Mouse (Mus musculus): ENCODE measurements around the gene Olfr937. TPM values are rescaled to one million over a fixed set of nuclear protein-coding genes. Genes with fewer than 3 reads are reported as not detected.

The Olfr937 gene
- polyA plus RNA-seq (2012; rRNA removed) = not detected in 2 replicates

DNA sequence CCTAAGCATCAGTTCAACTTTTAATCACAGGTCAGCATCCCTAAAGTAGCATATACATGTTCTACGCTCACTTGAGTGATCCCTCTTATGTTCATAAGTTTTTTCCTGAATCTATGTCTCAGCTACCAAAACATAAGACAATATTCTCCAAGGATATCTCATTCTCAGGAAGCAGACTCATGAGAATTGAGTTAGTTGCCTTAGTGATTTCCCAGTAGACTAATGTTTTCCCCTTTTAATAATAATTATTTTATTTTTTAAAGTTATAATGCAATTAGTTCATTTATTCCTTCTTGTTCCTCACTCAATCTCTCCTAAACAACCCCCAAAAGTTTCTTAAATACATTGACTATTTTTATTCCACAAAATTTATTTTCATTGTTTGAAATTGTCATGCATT, at the start of gene Olfr937:
Olfr937 (minus strand) TSS at position 101 of the 400 bp plus-strand sequence.

DNA sequence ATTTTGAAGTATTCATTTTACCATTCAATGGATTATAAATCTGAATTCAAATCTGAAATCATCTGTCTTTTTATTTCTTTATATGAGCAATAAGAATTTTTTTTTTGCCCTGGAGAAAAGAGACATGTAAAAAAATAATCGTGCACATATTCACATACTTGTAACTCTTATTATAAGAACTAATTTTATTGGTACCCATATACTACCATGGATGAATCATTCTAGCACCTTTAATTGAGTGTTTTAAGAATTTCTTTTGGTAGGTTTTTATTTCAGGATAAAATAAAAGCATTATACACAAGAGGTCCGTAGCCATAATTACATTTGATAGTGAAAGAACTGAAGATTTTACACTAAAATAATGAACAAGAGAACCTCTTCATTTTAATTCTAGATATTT, 14.0 kb upstream of the Olfr937 start, which contains the start of gene Olfr938:
Olfr938 (minus strand) TSS at position 101 of the 400 bp plus-strand sequence.

DNA sequence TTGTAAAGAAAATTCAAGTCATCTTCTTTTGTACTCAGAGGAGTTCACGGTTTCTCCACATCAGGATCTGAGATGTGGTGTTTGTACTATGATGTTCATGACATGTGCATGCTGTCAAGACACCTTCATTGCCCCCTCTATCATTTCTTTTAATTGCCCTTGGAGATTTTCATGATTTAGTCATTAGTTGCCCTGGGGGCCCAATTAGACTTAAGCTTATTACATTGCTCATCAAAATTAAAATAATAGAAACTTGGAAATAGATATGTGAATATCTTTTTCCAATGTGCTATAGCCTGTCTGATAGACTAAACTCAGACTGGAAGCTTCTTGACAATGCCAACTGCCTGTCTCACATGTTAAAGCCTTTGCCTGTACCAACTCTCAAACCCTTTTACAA, 41.5 kb downstream of the Olfr937 start, which contains the start of gene Olfr146:
Olfr146 (minus strand) TSS at position 101 of the 400 bp plus-strand sequence.

Other genes with a start within 250 kb of the Olfr937 start
- gene Olfr923, start 238.4 kb downstream of the Olfr937 start, polyA plus RNA-seq (2012; rRNA removed) = not detected in 2 replicates
- not detected in 2 replicates for gene Olfr924, start 220.5 kb downstream of the Olfr937 start, polyA plus RNA-seq (2012; rRNA removed)
- not detected in 2 replicates for gene Olfr26, start 209.9 kb downstream of the Olfr937 start, polyA plus RNA-seq (2012; rRNA removed)
- gene Olfr926, start 187.8 kb downstream of the Olfr937 start, polyA plus RNA-seq (2012; rRNA removed) = not detected in 2 replicates
- gene Olfr930, start 135.1 kb downstream of the Olfr937 start, polyA plus RNA-seq (2012; rRNA removed) = not detected in 2 replicates
- not detected in 2 replicates for gene Olfr933, start 92.6 kb downstream of the Olfr937 start, polyA plus RNA-seq (2012; rRNA removed)
- not detected in 2 replicates for gene Olfr934, start 76.6 kb downstream of the Olfr937 start, polyA plus RNA-seq (2012; rRNA removed)
- gene Olfr935, start 65.3 kb downstream of the Olfr937 start, polyA plus RNA-seq (2012; rRNA removed) = not detected in 2 replicates
- gene Olfr146, start 41.6 kb downstream of the Olfr937 start, polyA plus RNA-seq (2012; rRNA removed) = not detected in 2 replicates
- not detected in 2 replicates for gene Olfr938, start 13.9 kb upstream of the Olfr937 start, polyA plus RNA-seq (2012; rRNA removed)
- gene Olfr27, start 63.2 kb upstream of the Olfr937 start, polyA plus RNA-seq (2012; rRNA removed) = not detected in 2 replicates
- gene Olfr943, start 101.4 kb upstream of the Olfr937 start, polyA plus RNA-seq (2012; rRNA removed) = not detected in 2 replicates
- not detected in 2 replicates for gene Olfr944, start 137.0 kb upstream of the Olfr937 start, polyA plus RNA-seq (2012; rRNA removed)
- not detected in 2 replicates for gene Olfr1537, start 185.0 kb upstream of the Olfr937 start, polyA plus RNA-seq (2012; rRNA removed)
- not detected in 2 replicates for gene Olfr945, start 211.9 kb upstream of the Olfr937 start, polyA plus RNA-seq (2012; rRNA removed)

Data from central nervous system, embryonic 18 days (tissue).